Mouse (Mus musculus) stomach, postnatal 0 days (tissue): ENCODE results near the gene Serac1.

ENCODE experiments used
- CTCF ChIP-seq: IDR thresholded peaks from 2 replicates; pipeline ENCODE4 v1.5.1; 2016; ENCODE audit warnings: antibody characterized with exemption, low read depth, mild to moderate bottlenecking, moderate library complexity
- EP300 ChIP-seq: optimal IDR thresholded peaks from 2 replicates; pipeline ENCODE3; 2016; ENCODE audit warnings: antibody characterized with exemption

- TF ChIP-seq EP300 (no peak), CTCF (no peak)
Observed at GRCm38 (mm10) chr17:6000864-6001319, 78.6 kb downstream of the Serac1 start.
